Mouse (Mus musculus) midbrain, postnatal 0 days (tissue): Measurements from ENCODE around the gene Gps2. TPM values are rescaled to one million over a fixed set of nuclear protein-coding genes. Genes with fewer than 3 reads are reported as not detected.

Experiments
- ATAC-seq: fragments of 200-750 bp; cut with Nextera tagmentation; 2 replicates; pipeline ENCODE4 v1.8.0; 2017; ENCODE audit warnings: moderate number of reproducible peaks, mild to moderate bottlenecking, moderate TSS enrichment, moderate library complexity; ENCODE audit not compliant: low FRiP score
- DNase-seq: peaks from one replicate; pipeline ENCODE4 v3.0.0-alpha.2; 2015; ENCODE audit warnings: low spot score
- H3K27ac ChIP-seq: fragments of 300-500 bp; sonication (generic); 2 replicates; pipeline ENCODE4 v1.5.1; 2014; ENCODE audit warnings: low read depth, mild to moderate bottlenecking, low read length, mixed read lengths
- H3K27me3 ChIP-seq: fragments of 300-500 bp; sonication (generic); 2 replicates; pipeline ENCODE4 v1.6.1; 2014; ENCODE audit warnings: low read length, control low read depth, mixed read lengths; ENCODE audit not compliant: insufficient read depth
- H3K36me3 ChIP-seq: fragments of 300-500 bp; sonication (generic); 2 replicates; pipeline ENCODE4 v1.6.1; 2014; ENCODE audit warnings: low read length, control low read depth, mixed read lengths; ENCODE audit not compliant: insufficient read depth
- H3K4me1 ChIP-seq: fragments of 300-500 bp; sonication (generic); 2 replicates; pipeline ENCODE4 v1.6.1; 2014; ENCODE audit warnings: mild to moderate bottlenecking, control low read depth, antibody characterized with exemption, low read length, mixed read lengths; ENCODE audit not compliant: insufficient read depth
- H3K4me2 ChIP-seq: fragments of 300-500 bp; sonication (generic); 2 replicates; pipeline ENCODE4 v1.6.1; 2014; ENCODE audit warnings: low read depth, mild to moderate bottlenecking, low read length, mixed read lengths; ENCODE audit not compliant: poor library complexity, severe bottlenecking
- H3K4me3 ChIP-seq: fragments of 300-500 bp; sonication (generic); 2 replicates; pipeline ENCODE4 v1.5.1; 2014; ENCODE audit warnings: low read depth, mild to moderate bottlenecking, low read length, moderate library complexity
- H3K9ac ChIP-seq: fragments of 300-500 bp; sonication (generic); replicated peaks from 2 replicates; pipeline ENCODE4 v1.6.1; 2014; ENCODE audit warnings: mild to moderate bottlenecking, low read length, moderate library complexity, mixed read lengths; ENCODE audit not compliant: poor library complexity, severe bottlenecking
- H3K9me3 ChIP-seq: fragments of 300-500 bp; sonication (generic); 2 replicates; pipeline ENCODE4 v1.6.1; 2016; ENCODE audit warnings: low read length, control low read depth
- CTCF ChIP-seq: IDR thresholded peaks from 2 replicates; pipeline ENCODE4 v1.5.1; 2016; ENCODE audit warnings: antibody characterized with exemption, mild to moderate bottlenecking
- WGBS: fragments of 180-500 bp; shearing (Covaris S2); extraction: QIAGEN DNeasy Blood & Tissue Kit; methylation state at CpG from one replicate; pipeline ENCODE4 v1.1.7; 2014; 5-methylcytosine and 5-hydroxymethylcytosine counted together
- polyA plus RNA-seq: library from polyadenylated mRNA; unstranded; fragments of >200 nt; fragmentation: Nextera tagmentation; extraction: Ambion mirVana; gene quantifications from 2 replicates; pipeline ENCODE4 v1.2.1, GENCODE M21; 2015
- total RNA-seq: library from RNA; depleted of rRNA; stranded (reverse); fragments of >200 nt; gene quantifications from 2 replicates; pipeline ENCODE4 v1.2.3, GENCODE M21; 2014

Gene Gps2
- total and polyA plus RNA-seq, 2 experiments from 2014 or later: 47.6 to 60.3 TPM

- Histone ChIP-seq H3K27me3 (no peaks in the 10 kb centered on the region), H3K4me1 (no peaks in the 10 kb centered on the region), H3K36me3 (no peaks in the 10 kb centered on the region), H3K27ac (no peak overlapping the region), H3K9me3 (no peaks in the 10 kb centered on the region), H3K9ac (no peak overlapping the region), H3K4me3 (no peak overlapping the region), H3K4me2 (no peak overlapping the region)
- 79% methylated on average over 3 of the region's 3 CpGs for WGBS
- no peak for TF ChIP-seq CTCF
- ATAC-seq: no peak
- DNase-seq: no peak
Observed at GRCm38 (mm10) chr11:69930967-69931537, 17.4 kb downstream of the Gps2 start.

- Histone ChIP-seq H3K4me1 (no peaks in the 10 kb centered on the region), H3K9ac (no peak overlapping the region), H3K36me3 (no peaks in the 10 kb centered on the region), H3K9me3 (no peaks in the 10 kb centered on the region), H3K27ac (no peak overlapping the region), H3K4me2 (no peak overlapping the region), H3K4me3 (no peak overlapping the region), H3K27me3 (no peaks in the 10 kb centered on the region)
- no peak for TF ChIP-seq CTCF
- DNase-seq (no peak), ATAC-seq (no peak)
- WGBS: 70% methylated on average over 8 of the region's 8 CpGs
Observed at GRCm38 (mm10) chr11:69931769-69932168, 18.1 kb downstream of the Gps2 start.

- TF ChIP-seq CTCF: peak; percentile 18; the same call in 1 of the 2 replicates
- H3K4me2 ChIP-seq: no peak overlapping the region
- H3K27ac ChIP-seq: no peak overlapping the region
- no peaks in the 10 kb centered on the region for H3K9me3 ChIP-seq
- 32% methylated on average over 3 of the region's 3 CpGs for WGBS
- no peaks in the 10 kb centered on the region for H3K4me1 ChIP-seq
- ATAC-seq: no peak
- DNase-seq: no peak
- H3K4me3 ChIP-seq: no peak overlapping the region
- no peaks in the 10 kb centered on the region for H3K36me3 ChIP-seq
- no peaks in the 10 kb centered on the region; the same call in 1 of the 2 replicates for H3K27me3 ChIP-seq
- H3K9ac ChIP-seq: no peak overlapping the region
Observed at GRCm38 (mm10) chr11:69932254-69932653, 18.6 kb downstream of the Gps2 start.

- Histone ChIP-seq H3K27ac (no peak overlapping the region), H3K4me2 (no peak overlapping the region), H3K4me3 (no peak overlapping the region), H3K36me3 (no peaks in the 10 kb centered on the region), H3K9ac (no peak overlapping the region), H3K27me3 (no peaks in the 10 kb centered on the region; the same call in 1 of the 2 replicates), H3K9me3 (no peaks in the 10 kb centered on the region), H3K4me1 (no peaks in the 10 kb centered on the region)
- TF ChIP-seq CTCF: no peak
- no peak for ATAC-seq
- 75% methylated on average over 4 of the region's 4 CpGs for WGBS
- DNase-seq: no peak
Observed at GRCm38 (mm10) chr11:69933066-69933465, 19.4 kb downstream of the Gps2 start.

- peak; percentile 91 for TF ChIP-seq CTCF
- WGBS: under 1% methylated on average over 18 of the region's 18 CpGs
- ATAC-seq: 0 out of 2 replicates have a peak, but pooled peaks have one; percentile 44
Observed at GRCm38 (mm10) chr11:69934169-69934568, 20.5 kb downstream of the Gps2 start.

GRCm38 (mm10) chr11:69934681-69935080, 21.0 kb downstream of the Gps2 start:
- Histone ChIP-seq H3K36me3 (no peaks in the 10 kb centered on the region), H3K4me1 (no peaks in the 10 kb centered on the region), H3K9ac (no peak overlapping the region), H3K27ac (no peak overlapping the region), H3K27me3 (peaks cover 3% of the 10 kb centered on the region; the same call in 1 of the 2 replicates), H3K9me3 (no peaks in the 10 kb centered on the region), H3K4me3 (no peak overlapping the region), H3K4me2 (peak overlapping the region; percentile 28; the same call in 1 of the 2 replicates)
- WGBS: 22% methylated on average over 6 of the region's 6 CpGs
- DNase-seq (no peak), ATAC-seq (no peak)
- TF ChIP-seq CTCF: no peak

More at GRCm38 (mm10) chr11:69934169-69934568, 20.5 kb downstream of the Gps2 start:
- no peaks in the 10 kb centered on the region for H3K4me1 ChIP-seq
- no peak overlapping the region for H3K9ac ChIP-seq
- H3K4me3 ChIP-seq: no peak overlapping the region
- no peak overlapping the region for H3K27ac ChIP-seq
- H3K27me3 ChIP-seq: peaks cover 3% of the 10 kb centered on the region; the same call in 1 of the 2 replicates
- H3K4me2 ChIP-seq: peak overlapping the region; percentile 28
- DNase-seq: peak; percentile 86
- no peaks in the 10 kb centered on the region for H3K9me3 ChIP-seq
- H3K36me3 ChIP-seq: no peaks in the 10 kb centered on the region
